Mouse (Mus musculus) forebrain, embryonic 16.5 days (tissue): ENCODE results near the gene Enpp1. TPM values are rescaled to one million over a fixed set of nuclear protein-coding genes. Genes with fewer than 3 reads are reported as not detected.
"Not testable (repeated sequence)": the region's sequence is repeated elsewhere in the genome, so short reads cannot be mapped to it uniquely, and the experiment has no call there.

Experiments
- ATAC-seq: fragments of 200-750 bp; cut with Nextera tagmentation; 2 replicates; pipeline ENCODE4 v1.8.0; 2017; ENCODE audit warnings: mild to moderate bottlenecking, moderate library complexity
- H3K27ac ChIP-seq: fragments of 300-500 bp; sonication (generic); 2 replicates; pipeline ENCODE4 v1.5.1; 2014; ENCODE audit warnings: low read length, control low read depth
- H3K27me3 ChIP-seq: fragments of 300-500 bp; sonication (generic); replicated peaks from 2 replicates; pipeline ENCODE4 v1.6.1; 2014; ENCODE audit warnings: low read length; ENCODE audit not compliant: control insufficient read depth, insufficient read depth
- H3K36me3 ChIP-seq: fragments of 300-500 bp; sonication (generic); 2 replicates; pipeline ENCODE4 v1.6.1; 2014; ENCODE audit not compliant: control insufficient read depth, insufficient read depth
- H3K4me1 ChIP-seq: fragments of 300-500 bp; sonication (generic); replicated peaks from 2 replicates; pipeline ENCODE4 v1.6.1; 2014; ENCODE audit warnings: low read length; ENCODE audit not compliant: control insufficient read depth, insufficient read depth
- H3K4me2 ChIP-seq: fragments of 300-500 bp; sonication (generic); 2 replicates; pipeline ENCODE4 v1.6.1; 2014; ENCODE audit warnings: mild to moderate bottlenecking, low read length, control low read depth
- H3K4me3 ChIP-seq: fragments of 300-500 bp; sonication (generic); replicated peaks from 2 replicates; pipeline ENCODE4 v1.5.1; 2014; ENCODE audit warnings: mild to moderate bottlenecking, low read length, control low read depth
- H3K9ac ChIP-seq: fragments of 300-500 bp; sonication (generic); replicated peaks from 2 replicates; pipeline ENCODE4 v1.6.1; 2014; ENCODE audit warnings: low read depth, low read length, control low read depth
- H3K9me3 ChIP-seq: fragments of 300-500 bp; sonication (generic); 2 replicates; pipeline ENCODE4 v1.6.1; 2016; ENCODE audit warnings: low read length; ENCODE audit not compliant: control insufficient read depth
- WGBS: fragments of 180-500 bp; shearing (Covaris S2); extraction: QIAGEN DNeasy Blood & Tissue Kit; methylation state at CpG from one replicate; pipeline ENCODE4 v1.1.7; 2014; 5-methylcytosine and 5-hydroxymethylcytosine counted together
- polyA plus RNA-seq: library from polyadenylated mRNA; unstranded; fragments of >200 nt; fragmentation: Nextera tagmentation; extraction: Ambion mirVana; gene quantifications from 2 replicates; pipeline ENCODE4 v1.2.1, GENCODE M21; 2015

The Enpp1 gene
- polyA plus RNA-seq, 1 experiment from 2014 or later = 0.99 TPM

DNA sequence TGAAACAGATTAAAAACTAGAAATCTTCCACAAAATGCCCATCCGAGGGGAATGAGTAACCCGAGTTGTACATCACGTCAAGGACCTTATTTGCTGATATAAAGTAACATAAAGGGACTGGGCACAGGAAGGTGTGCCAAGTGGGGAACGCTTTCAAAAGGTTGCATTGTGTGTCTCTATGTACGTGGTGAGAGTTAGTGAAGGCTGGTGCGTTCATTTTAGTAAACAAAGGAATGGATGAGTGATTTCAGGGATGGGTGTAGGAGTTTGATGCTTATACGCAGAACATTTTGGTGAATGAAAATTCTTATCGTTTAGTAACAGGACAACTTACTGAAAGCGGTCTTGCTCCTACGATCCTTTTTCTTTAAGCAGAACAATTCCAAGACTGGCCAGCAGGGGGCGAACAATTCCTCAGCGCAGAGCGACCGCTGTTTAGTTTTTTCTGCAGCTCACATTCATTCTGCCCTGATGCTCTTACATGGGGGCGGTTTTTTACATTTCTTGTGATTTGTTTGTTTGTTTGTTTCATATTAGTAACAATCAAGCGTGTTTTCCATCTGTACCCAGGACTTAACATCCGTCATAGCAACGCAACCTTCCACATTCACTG lies 81.4 kb downstream of the Enpp1 start:
- no peak overlapping the region for H3K9ac ChIP-seq
- WGBS = 19% methylated on average over 18 of the region's 18 CpGs
- no peaks in the 10 kb centered on the region for H3K4me1 ChIP-seq
- peak overlapping the region; percentile 20 for H3K4me3 ChIP-seq
- H3K4me2 ChIP-seq = peak overlapping the region; percentile 27
- H3K27me3 ChIP-seq = no peaks in the 10 kb centered on the region
- ATAC-seq = peak; percentile 79
- H3K9me3 ChIP-seq = no peaks in the 10 kb centered on the region
- H3K36me3 ChIP-seq = no peaks in the 10 kb centered on the region
- H3K27ac ChIP-seq = no peak overlapping the region

DNA sequence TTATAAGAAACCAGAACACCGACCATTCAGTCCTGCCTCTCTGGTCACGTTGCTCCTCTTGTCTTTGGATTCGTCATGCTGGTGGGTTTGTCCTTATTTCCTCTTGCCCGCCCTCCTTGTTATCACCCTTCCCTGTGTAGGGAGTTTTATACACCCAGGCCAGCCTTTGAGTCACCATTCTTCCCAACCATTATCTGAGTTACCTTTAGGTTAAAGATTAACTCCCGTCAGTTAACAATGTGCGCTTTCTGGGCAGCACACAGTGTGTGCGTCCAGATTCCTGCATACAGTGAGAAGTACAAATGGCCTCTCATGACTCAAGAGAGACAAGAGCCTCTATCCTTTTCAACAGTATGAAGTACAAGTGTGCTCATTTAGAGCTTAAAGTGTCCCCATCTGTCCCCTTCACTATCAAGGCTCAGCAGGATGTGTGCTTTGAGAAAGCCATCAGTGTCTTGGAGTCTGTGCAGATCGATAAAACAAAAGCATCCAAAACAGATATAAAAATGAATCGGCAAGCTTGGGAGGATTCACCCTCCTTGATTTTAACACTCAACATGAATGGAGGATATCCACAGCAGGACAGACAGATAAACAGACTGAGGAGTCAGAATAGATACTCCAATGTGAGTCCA lies 82.8 kb downstream of the Enpp1 start:
- ATAC-seq = no peak
- Histone ChIP-seq H3K9ac (no peak overlapping the region), H3K36me3 (no peaks in the 10 kb centered on the region), H3K4me1 (no peaks in the 10 kb centered on the region; the same call in 1 of the 2 replicates), H3K4me3 (no peak overlapping the region), H3K27me3 (no peaks in the 10 kb centered on the region), H3K9me3 (no peaks in the 10 kb centered on the region), H3K4me2 (no peak overlapping the region), H3K27ac (no peak overlapping the region)
- WGBS = 86% methylated on average over 9 of the region's 9 CpGs

DNA sequence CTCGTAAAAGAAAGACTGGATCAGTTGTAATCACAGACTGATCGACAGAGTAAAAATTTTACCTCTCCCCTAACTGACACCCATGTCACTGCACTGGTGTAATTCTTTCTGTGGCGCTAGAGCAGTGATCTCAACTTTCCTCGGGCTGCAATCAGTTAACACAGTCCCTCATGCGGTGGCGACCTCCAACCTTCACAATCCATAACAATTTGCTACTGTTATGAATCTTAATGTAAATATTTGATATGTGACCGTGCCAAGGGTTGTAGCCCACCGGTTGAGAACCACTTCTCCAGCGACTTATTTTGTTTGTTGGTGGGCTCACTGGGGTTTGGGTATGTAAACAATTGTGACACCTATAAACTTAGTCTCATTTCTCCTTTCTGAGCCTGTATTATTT lies 83.5 kb downstream of the Enpp1 start:
- Histone ChIP-seq H3K9me3 (no peaks in the 10 kb centered on the region), H3K4me3 (no peak overlapping the region), H3K4me1 (no peaks in the 10 kb centered on the region; the same call in 1 of the 2 replicates), H3K27me3 (no peaks in the 10 kb centered on the region), H3K9ac (no peak overlapping the region), H3K27ac (no peak overlapping the region), H3K36me3 (no peaks in the 10 kb centered on the region), H3K4me2 (no peak overlapping the region)
- no peak for ATAC-seq
- WGBS = 87% methylated on average over 9 of the region's 9 CpGs

DNA sequence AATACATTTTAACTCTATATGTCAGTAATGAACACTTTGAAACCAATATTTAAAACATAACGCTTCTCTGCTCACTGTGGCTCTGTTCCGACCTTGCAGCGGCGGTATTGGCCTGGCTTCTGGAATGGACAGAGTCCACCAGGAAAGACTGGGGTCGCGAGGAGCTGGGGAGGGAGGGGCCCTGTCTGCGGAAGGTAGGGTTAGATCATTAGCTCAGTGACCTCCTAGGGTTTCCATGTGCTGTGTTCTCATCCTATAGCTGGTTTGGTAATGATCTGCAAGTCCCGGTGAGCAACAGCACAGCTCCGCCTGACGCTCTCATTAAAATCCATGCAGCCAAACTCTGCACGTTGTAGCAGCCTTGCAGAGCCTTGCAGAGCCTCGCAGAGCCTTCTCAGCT lies 84.7 kb downstream of the Enpp1 start:
- no peaks in the 10 kb centered on the region; the same call in 1 of the 2 replicates for H3K4me1 ChIP-seq
- no peak for ATAC-seq
- H3K4me2 ChIP-seq = no peak overlapping the region
- WGBS = 66% methylated on average over 12 of the region's 12 CpGs
- H3K27me3 ChIP-seq = no peaks in the 10 kb centered on the region
- no peaks in the 10 kb centered on the region for H3K36me3 ChIP-seq
- H3K4me3 ChIP-seq = no peak overlapping the region
- no peak overlapping the region for H3K9ac ChIP-seq
- no peak overlapping the region for H3K27ac ChIP-seq
- H3K9me3 ChIP-seq = no peaks in the 10 kb centered on the region

DNA sequence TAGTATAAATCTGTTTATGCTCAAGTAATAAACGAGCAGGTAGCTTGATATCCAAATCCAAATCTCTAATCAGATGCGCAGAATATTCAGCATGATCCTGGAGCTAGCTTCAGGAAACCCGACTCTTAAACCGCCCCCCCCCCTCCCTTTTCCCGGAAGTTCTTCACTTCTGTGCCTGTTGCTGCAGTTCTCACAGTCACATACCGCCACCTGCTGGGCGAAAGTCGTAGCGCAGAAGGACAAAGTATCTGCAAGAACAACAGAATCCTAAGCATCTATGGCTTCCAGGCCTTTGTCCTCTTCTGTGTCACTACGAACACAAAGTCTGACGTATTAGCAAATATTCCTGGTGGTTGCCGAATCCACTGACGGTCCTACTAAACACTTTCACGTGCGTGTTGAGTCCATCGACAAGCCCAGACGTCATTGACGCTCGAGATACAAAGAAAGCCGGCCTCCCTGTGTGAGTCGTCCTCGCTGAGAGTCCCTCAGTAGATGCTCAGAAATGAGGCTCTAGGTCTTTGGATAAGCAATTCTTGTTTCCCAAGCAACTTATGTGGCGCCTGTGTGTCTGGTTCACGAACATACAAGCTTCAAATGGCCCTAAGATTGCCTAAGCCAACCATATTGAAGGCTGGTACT lies 86.8 kb downstream of the Enpp1 start:
- H3K9me3 ChIP-seq = no peaks in the 10 kb centered on the region
- H3K27ac ChIP-seq = no peak overlapping the region
- H3K4me1 ChIP-seq = no peaks in the 10 kb centered on the region; the same call in 1 of the 2 replicates
- WGBS = 35% methylated on average over 24 of the region's 24 CpGs
- H3K36me3 ChIP-seq = no peaks in the 10 kb centered on the region
- H3K4me2 ChIP-seq = no peak overlapping the region
- H3K9ac ChIP-seq = no peak overlapping the region
- H3K4me3 ChIP-seq = no peak overlapping the region
- ATAC-seq = peak; percentile 70
- H3K27me3 ChIP-seq = no peaks in the 10 kb centered on the region

DNA sequence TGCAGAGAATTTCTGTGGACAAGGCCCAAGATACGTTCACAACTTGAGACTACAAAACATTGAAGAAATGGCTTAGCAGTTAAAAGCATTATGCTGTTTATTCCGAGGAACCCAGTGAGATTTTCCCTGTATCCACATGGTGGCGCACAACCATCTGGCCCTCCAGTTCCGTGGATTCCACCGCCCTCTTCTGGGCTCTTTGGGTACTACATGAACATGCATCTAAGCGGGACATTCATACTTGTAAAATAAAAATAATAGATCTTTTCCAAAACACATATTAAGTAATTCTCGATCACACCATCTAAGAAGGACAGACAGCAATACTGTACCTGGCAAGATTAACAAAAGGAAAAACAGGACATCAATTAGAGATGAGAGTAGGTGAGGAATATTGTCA lies 89.4 kb downstream of the Enpp1 start:
- H3K9me3 ChIP-seq = 0 out of 2 replicates have a peak, but pooled peaks cover 2% of the 10 kb centered on the region
- 32% methylated on average over 7 of the region's 7 CpGs for WGBS
- H3K4me2 ChIP-seq = no peak overlapping the region
- no peak overlapping the region for H3K27ac ChIP-seq
- H3K9ac ChIP-seq = no peak overlapping the region
- H3K4me3 ChIP-seq = no peak overlapping the region
- H3K4me1 ChIP-seq = no peaks in the 10 kb centered on the region; the same call in 1 of the 2 replicates
- H3K36me3 ChIP-seq = no peaks in the 10 kb centered on the region
- no peaks in the 10 kb centered on the region for H3K27me3 ChIP-seq
- no peak for ATAC-seq

DNA sequence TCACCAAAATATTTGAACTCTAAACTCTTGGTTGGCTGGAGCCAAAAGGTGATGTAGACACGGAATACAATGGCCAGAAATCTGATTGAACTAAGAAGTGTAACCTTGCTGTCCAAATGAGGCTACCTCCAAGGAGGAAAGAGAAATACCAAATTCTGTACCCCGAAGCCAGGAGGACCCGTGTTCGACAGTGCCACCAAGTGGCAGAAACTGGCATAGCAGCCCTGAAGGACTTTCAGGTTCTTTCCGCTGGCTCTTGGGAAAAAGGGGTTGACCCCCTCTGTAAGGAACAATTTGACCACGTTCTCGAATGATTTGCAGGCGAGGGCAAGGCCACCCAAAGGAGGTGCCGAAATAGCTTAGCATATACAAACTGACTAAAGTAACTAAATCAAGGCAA lies 90.4 kb downstream of the Enpp1 start:
- Histone ChIP-seq H3K9ac (no peak overlapping the region), H3K4me2 (no peak overlapping the region), H3K27ac (no peak overlapping the region), H3K36me3 (no peaks in the 10 kb centered on the region), H3K27me3 (no peaks in the 10 kb centered on the region), H3K4me1 (no peaks in the 10 kb centered on the region; the same call in 1 of the 2 replicates), H3K4me3 (no peak overlapping the region), H3K9me3 (0 out of 2 replicates have a peak, but pooled peaks cover 2% of the 10 kb centered on the region)
- 41% methylated on average over 9 of the region's 9 CpGs for WGBS
- ATAC-seq = no peak

DNA sequence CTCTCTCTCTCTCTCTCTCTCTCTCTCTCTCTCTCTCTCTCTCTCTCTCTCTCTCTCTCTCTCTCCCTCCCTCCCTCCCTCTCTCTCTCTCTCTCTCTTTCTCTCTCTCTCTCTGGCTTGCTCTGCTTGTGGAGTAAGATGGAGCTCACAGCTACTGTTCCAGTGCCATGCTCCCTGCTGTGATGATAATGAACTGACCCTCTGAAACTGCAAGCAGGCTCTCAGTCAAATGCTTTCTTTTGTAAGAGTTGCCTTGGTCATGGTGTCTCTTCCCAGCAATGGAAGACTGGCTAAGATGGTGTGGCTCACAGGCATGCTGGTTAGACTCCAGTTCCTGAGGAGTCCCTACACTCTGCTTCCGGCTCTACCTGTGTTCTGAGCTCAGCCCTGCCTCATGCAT lies 95.4 kb downstream of the Enpp1 start:
- not testable (repeated sequence) for H3K9ac ChIP-seq, ATAC-seq, H3K4me1 ChIP-seq, H3K4me2 ChIP-seq, H3K9me3 ChIP-seq, H3K36me3 ChIP-seq, H3K27ac ChIP-seq, H3K27me3 ChIP-seq, H3K4me3 ChIP-seq
- WGBS = 97% methylated on average over 1 of the region's 1 CpGs

DNA sequence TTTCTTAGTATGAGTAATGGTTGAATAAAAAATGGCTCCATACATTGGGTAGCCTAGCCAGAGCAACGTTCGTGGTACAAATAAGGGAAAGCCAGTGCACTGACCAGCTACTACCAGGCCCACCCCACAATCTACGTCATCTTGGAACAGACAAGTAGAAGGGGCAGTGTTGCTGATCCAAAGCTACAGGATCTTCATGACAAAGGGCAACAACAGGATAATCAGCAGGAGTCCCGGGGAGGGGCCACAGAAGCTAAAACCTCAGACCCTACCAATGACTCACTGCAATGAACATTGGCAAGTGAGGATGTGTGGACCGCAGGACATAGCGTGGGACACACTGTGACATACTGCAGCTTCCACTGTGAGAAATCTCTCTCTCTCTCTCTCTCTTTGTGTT lies 96.2 kb downstream of the Enpp1 start:
- H3K9ac ChIP-seq = no peak overlapping the region
- no peak overlapping the region for H3K4me2 ChIP-seq
- H3K27me3 ChIP-seq = no peaks in the 10 kb centered on the region
- 86% methylated on average over 6 of the region's 6 CpGs for WGBS
- H3K9me3 ChIP-seq = 0 out of 2 replicates have a peak, but pooled peaks cover 2% of the 10 kb centered on the region
- no peak overlapping the region for H3K27ac ChIP-seq
- H3K4me3 ChIP-seq = no peak overlapping the region
- ATAC-seq = no peak
- no peaks in the 10 kb centered on the region for H3K36me3 ChIP-seq
- no peaks in the 10 kb centered on the region for H3K4me1 ChIP-seq
